Mouse (Mus musculus) small intestine, adult 2 months (tissue): ENCODE data around the gene Dnajb14.

Experiments
- CTCF ChIP-seq: fragments of 200-500 bp; IDR thresholded peaks from 2 replicates; pipeline ENCODE4 v1.5.1; 2012; ENCODE audit warnings: low read depth, mild to moderate bottlenecking, control low read depth, inconsistent platforms, low read length, moderate library complexity, mixed read lengths; ENCODE audit not compliant: insufficient replicate concordance, insufficient read length; ENCODE audit errors: extremely low read depth
- POLR2A ChIP-seq: fragments of 200-500 bp; IDR thresholded peaks from 2 replicates; pipeline ENCODE4 v1.6.1; 2012; ENCODE audit warnings: low read depth, mild to moderate bottlenecking, control low read depth, inconsistent platforms, low read length, moderate library complexity

DNA sequence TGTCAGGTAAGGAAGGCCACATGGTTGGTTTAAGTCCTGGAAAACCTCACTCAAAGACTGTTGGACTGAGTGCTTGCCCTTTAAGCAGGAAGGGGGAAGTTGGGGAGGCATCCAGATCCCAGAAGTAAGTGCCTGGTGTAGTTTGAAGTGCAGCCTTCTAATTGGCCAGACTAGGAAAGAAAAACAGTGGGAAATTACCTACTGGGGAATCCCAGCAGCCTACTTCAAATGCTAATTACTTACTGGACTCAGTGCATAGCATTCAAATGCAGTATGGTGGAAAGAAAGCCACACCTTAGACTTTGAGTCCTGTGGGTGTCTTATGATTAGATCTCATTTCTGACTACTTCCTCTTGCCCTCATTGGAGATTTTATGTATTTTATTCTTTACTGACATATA lies 34.3 kb upstream of the Dnajb14 start:
- no peak for TF ChIP-seq CTCF
- TF ChIP-seq POLR2A: no peak
